Mouse (Mus musculus): ENCODE results near the gene Prr5l. TPM values are rescaled to one million over a fixed set of nuclear protein-coding genes. Genes with fewer than 3 reads are reported as not detected.

Prr5l gene
- polyA plus RNA-seq, 1 experiment from 2014 or later, result 3.8 TPM

DNA sequence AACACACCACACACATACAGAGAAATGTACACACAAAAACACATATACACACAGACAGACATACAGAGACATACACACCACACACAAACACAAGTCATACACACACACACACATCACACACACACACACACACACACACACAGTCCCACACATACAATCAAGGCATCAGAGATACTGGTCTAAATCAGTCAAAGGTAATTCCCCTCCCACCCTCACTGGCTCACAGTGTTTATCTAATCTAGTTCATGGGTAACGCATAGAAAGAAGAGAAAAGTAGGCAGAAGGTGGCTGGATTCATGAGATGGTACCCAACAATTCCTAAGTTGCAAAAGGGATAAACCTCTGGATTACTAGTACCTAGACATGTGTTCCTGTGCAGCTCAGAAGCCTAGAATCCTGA lies 120.9 kb downstream of the Prr5l start:
- TF ChIP-seq EP300 (optimal IDR thresholded peaks at IDR 0.05), result no peak
- TF ChIP-seq CTCF (IDR thresholded peaks at IDR 0.05; ENCODE audit: low read depth), result no peak
- 0 out of 2 replicates have a peak, but pooled peaks cover 2% of the 10 kb centered on the region for H3K4me1 ChIP-seq (replicated peaks; ENCODE audit: control insufficient read depth, insufficient read depth)
- DNase-seq (ENCODE audit: low spot score) (no peak), ATAC-seq (ENCODE audit: low FRiP score, low TSS enrichment) (no peak)
- no peaks in the 10 kb centered on the region for H3K36me3 ChIP-seq (ENCODE audit: control insufficient read depth, insufficient read depth, low read length)
- no peak overlapping the region for H3K9ac ChIP-seq (ENCODE audit: low read length)
- no peak overlapping the region for H3K27ac ChIP-seq (replicated peaks)
- no peak overlapping the region for H3K4me3 ChIP-seq (ENCODE audit: low read depth, low read length)
- H3K27me3 ChIP-seq (ENCODE audit: control insufficient read depth, insufficient read depth, low read length), result no peaks in the 10 kb centered on the region
- no peaks in the 10 kb centered on the region for H3K9me3 ChIP-seq (ENCODE audit: control insufficient read depth, low read length)
- H3K4me2 ChIP-seq (replicated peaks; ENCODE audit: low read depth), result no peak overlapping the region
- 68% methylated on average over 1 of the region's 1 CpGs for WGBS

DNA sequence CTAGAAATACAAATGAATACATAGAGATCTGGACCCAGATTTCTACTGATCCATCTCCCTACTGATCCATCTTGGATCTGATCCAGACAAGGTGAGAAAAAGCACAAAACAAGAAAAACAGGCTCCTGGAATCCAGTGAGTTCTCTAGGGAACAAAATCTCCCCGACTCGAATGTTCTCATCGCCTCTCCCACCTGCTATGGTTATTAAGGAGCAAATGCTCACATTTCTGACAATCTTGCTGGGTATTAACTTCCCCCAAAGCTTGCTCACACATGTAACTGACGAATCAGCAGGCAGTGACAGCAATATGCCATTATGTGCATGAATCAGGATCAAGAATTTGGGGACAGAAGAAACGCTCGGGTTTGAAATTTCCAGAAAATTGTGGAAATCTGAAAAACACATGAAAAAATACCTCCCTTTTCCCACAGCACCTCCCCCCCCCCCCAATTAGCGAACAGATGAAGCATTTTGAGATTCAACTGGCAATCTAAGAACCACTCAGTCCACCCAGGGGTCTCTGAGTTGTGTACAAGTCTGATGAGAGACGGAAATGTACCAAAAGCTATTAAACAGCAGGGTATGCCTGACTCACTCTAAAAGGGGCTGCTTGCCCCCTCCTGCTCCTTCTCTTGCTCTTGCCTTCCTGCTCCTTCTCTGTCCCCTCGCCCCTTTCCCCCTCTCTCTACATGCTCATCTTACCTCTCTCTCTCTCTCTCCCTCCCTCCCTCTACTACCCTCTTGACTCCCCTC lies 123.1 kb downstream of the Prr5l start:
- Histone ChIP-seq H3K27me3 (ENCODE audit: control insufficient read depth, insufficient read depth, low read length) (no peaks in the 10 kb centered on the region), H3K36me3 (ENCODE audit: control insufficient read depth, insufficient read depth, low read length) (no peaks in the 10 kb centered on the region), H3K4me2 (replicated peaks; ENCODE audit: low read depth) (no peak overlapping the region), H3K27ac (replicated peaks) (no peak overlapping the region), H3K9me3 (ENCODE audit: control insufficient read depth, low read length) (no peaks in the 10 kb centered on the region), H3K9ac (ENCODE audit: low read length) (no peak overlapping the region), H3K4me3 (ENCODE audit: low read depth, low read length) (no peak overlapping the region), H3K4me1 (replicated peaks; ENCODE audit: control insufficient read depth, insufficient read depth) (0 out of 2 replicates have a peak, but pooled peaks cover 2% of the 10 kb centered on the region)
- DNase-seq (ENCODE audit: low spot score) (no peak), ATAC-seq (ENCODE audit: low FRiP score, low TSS enrichment) (no peak)
- TF ChIP-seq CTCF (IDR thresholded peaks at IDR 0.05; ENCODE audit: low read depth) (no peak), EP300 (optimal IDR thresholded peaks at IDR 0.05) (no peak)
- 68% methylated on average over 9 of the region's 9 CpGs for WGBS

DNA sequence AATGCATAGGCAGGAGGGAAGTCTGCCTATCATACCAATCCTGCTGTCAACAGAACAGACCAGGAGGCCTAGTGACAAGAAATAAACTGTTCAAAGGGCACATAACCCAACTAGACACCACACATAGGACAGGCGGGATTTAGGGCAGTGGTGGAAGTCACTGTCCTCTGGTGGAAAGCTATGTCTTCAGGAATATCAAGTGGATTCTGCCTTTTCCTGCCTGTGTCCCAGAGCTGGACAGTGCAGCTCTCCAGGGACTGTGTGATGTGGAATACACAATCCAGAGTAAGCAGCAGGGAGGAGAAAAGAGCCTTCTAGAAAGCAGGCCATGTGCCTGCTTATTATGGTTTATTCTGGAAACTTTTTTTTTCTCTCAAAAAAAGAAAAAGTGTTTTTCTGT lies 125.0 kb downstream of the Prr5l start:
- TF ChIP-seq CTCF (IDR thresholded peaks at IDR 0.05; ENCODE audit: low read depth), result no peak
- TF ChIP-seq EP300 (optimal IDR thresholded peaks at IDR 0.05), result no peak
- DNase-seq (ENCODE audit: low spot score), result no peak
- WGBS, result 88% methylated on average over 1 of the region's 1 CpGs
- no peak for ATAC-seq (ENCODE audit: low FRiP score, low TSS enrichment)
- no peak overlapping the region for H3K27ac ChIP-seq (replicated peaks)
- H3K9me3 ChIP-seq (ENCODE audit: control insufficient read depth, low read length), result no peaks in the 10 kb centered on the region
- H3K4me1 ChIP-seq (replicated peaks; ENCODE audit: control insufficient read depth, insufficient read depth), result 0 out of 2 replicates have a peak, but pooled peaks cover under 1% of the 10 kb centered on the region
- H3K27me3 ChIP-seq (ENCODE audit: control insufficient read depth, insufficient read depth, low read length), result no peaks in the 10 kb centered on the region
- no peak overlapping the region for H3K4me3 ChIP-seq (ENCODE audit: low read depth, low read length)
- no peak overlapping the region for H3K4me2 ChIP-seq (replicated peaks; ENCODE audit: low read depth)
- no peak overlapping the region for H3K9ac ChIP-seq (ENCODE audit: low read length)
- no peaks in the 10 kb centered on the region for H3K36me3 ChIP-seq (ENCODE audit: control insufficient read depth, insufficient read depth, low read length)

DNA sequence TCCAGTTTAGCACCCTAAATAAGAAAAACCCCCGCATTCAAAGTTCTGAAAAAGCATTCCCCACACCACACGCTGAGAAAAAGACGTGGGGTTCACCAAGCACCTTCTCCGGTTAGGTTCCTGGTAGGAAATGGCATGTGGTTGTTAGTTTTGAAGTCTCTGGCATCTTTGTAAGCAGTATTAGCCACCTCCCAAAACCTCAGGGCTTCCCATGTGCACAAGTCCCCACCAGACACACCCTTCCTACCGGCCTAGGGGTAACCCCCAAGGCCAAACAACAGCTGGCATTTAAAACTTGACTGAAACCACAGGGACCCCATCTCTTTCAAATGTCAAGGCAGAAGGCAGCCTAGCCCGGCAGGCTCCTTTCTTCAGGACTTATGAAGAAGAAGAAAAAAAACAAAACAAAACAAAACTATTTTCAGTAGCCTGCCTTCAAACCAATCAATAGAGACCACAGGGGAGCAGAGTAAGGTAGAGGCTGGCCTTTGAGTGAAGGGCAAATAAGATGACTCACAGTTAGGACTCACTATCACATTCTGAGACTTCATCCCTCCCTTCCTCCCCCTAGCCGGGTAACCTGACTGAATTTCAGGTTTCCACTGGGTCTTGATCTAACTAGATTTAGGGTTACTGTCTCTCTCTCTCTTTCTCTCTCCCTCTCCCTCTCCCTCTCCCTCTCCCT lies 126.6 kb downstream of the Prr5l start:
- no peak overlapping the region for H3K9ac ChIP-seq (ENCODE audit: low read length)
- H3K36me3 ChIP-seq (ENCODE audit: control insufficient read depth, insufficient read depth, low read length), result no peaks in the 10 kb centered on the region
- 41% methylated on average over 7 of the region's 7 CpGs for WGBS
- ATAC-seq (ENCODE audit: low FRiP score, low TSS enrichment) (no peak), DNase-seq (ENCODE audit: low spot score) (no peak)
- no peaks in the 10 kb centered on the region for H3K9me3 ChIP-seq (ENCODE audit: control insufficient read depth, low read length)
- no peak overlapping the region for H3K27ac ChIP-seq (replicated peaks)
- no peaks in the 10 kb centered on the region for H3K4me1 ChIP-seq (replicated peaks; ENCODE audit: control insufficient read depth, insufficient read depth)
- no peak overlapping the region for H3K4me3 ChIP-seq (ENCODE audit: low read depth, low read length)
- no peak overlapping the region for H3K4me2 ChIP-seq (replicated peaks; ENCODE audit: low read depth)
- TF ChIP-seq CTCF (IDR thresholded peaks at IDR 0.05; ENCODE audit: low read depth), result no peak
- TF ChIP-seq EP300 (optimal IDR thresholded peaks at IDR 0.05), result no peak
- no peaks in the 10 kb centered on the region for H3K27me3 ChIP-seq (ENCODE audit: control insufficient read depth, insufficient read depth, low read length)

DNA sequence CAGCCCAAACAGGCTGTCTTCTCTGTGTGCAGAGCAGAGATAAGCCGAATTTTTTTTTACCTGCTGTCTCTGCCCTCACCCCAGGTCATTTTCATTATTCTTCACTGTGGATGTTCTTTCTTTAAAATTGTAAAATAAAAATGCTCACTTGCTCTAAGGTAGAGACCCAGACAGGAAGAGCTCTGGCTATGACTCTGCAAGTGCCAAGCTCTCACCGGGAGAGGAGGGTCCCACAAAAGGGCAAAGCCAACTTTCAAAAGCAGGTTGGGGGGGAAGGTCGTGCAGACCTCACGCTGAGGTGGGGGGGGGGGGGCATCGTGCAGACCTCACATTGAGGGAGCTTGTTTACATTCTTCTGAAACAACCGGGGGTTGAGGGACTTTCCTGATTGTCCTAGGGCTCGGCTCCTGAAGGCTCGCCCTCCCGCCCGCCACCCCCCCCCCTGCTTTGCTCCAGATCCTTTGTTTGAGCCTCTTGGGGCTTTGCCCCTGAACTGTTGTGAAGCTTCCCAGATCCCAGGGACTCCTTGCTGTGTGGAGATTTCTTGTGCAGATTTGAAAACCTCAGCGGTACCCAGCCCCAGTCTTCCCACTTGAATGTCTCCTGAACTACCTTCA lies 127.8 kb downstream of the Prr5l start:
- Histone ChIP-seq H3K9me3 (ENCODE audit: control insufficient read depth, low read length) (no peaks in the 10 kb centered on the region), H3K4me3 (ENCODE audit: low read depth, low read length) (no peak overlapping the region), H3K27me3 (ENCODE audit: control insufficient read depth, insufficient read depth, low read length) (no peaks in the 10 kb centered on the region), H3K4me2 (replicated peaks; ENCODE audit: low read depth) (peak overlapping the region; percentile 20; the same call in 1 of the 2 replicates), H3K36me3 (ENCODE audit: control insufficient read depth, insufficient read depth, low read length) (no peaks in the 10 kb centered on the region), H3K27ac (replicated peaks) (no peak overlapping the region), H3K9ac (ENCODE audit: low read length) (no peak overlapping the region), H3K4me1 (replicated peaks; ENCODE audit: control insufficient read depth, insufficient read depth) (no peaks in the 10 kb centered on the region)
- TF ChIP-seq CTCF (IDR thresholded peaks at IDR 0.05; ENCODE audit: low read depth), result no peak
- DNase-seq (ENCODE audit: low spot score), result no peak
- ATAC-seq (ENCODE audit: low FRiP score, low TSS enrichment), result no peak
- 4% methylated on average over 8 of the region's 11 CpGs for WGBS

DNA sequence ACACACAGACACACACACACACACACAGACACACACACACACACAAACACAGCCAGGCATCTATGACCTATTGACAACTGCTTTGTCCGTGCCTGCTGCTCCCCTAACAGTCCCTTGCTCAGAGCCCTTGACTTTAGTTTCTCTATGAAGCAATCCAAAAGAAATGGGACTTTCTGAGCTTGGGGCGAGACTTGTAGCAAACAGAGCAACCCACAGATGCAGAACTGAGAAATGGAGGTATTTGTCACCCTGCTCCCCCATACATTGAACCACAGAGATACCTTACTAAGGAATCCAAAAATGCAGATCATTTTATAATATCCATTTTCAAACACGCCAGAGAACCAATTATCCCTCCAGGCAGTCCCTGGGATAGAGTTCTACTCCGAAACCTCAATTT lies 128.4 kb downstream of the Prr5l start:
- ATAC-seq (ENCODE audit: low FRiP score, low TSS enrichment), result no peak
- Histone ChIP-seq H3K9me3 (ENCODE audit: control insufficient read depth, low read length) (no peaks in the 10 kb centered on the region), H3K4me2 (replicated peaks; ENCODE audit: low read depth) (no peak overlapping the region), H3K4me3 (ENCODE audit: low read depth, low read length) (no peak overlapping the region), H3K4me1 (replicated peaks; ENCODE audit: control insufficient read depth, insufficient read depth) (no peaks in the 10 kb centered on the region), H3K36me3 (ENCODE audit: control insufficient read depth, insufficient read depth, low read length) (no peaks in the 10 kb centered on the region), H3K27me3 (ENCODE audit: control insufficient read depth, insufficient read depth, low read length) (no peaks in the 10 kb centered on the region), H3K27ac (replicated peaks) (no peak overlapping the region), H3K9ac (ENCODE audit: low read length) (no peak overlapping the region)
- TF ChIP-seq EP300 (optimal IDR thresholded peaks at IDR 0.05), result no peak
- no peak for TF ChIP-seq CTCF (IDR thresholded peaks at IDR 0.05; ENCODE audit: low read depth)
- 70% methylated on average over 4 of the region's 4 CpGs for WGBS
- DNase-seq (ENCODE audit: low spot score), result no peak
